Mouse (Mus musculus) heart, postnatal 0 days (tissue): ENCODE results near the gene Ccdc85b. TPM values are rescaled to one million over a fixed set of nuclear protein-coding genes. Genes with fewer than 3 reads are reported as not detected.

Experiments
- ATAC-seq: fragments of 200-750 bp; cut with Nextera tagmentation; 2 replicates; pipeline ENCODE4 v1.8.0; 2017; ENCODE audit warnings: low read depth, moderate number of reproducible peaks, moderate library complexity; ENCODE audit not compliant: insufficient read depth
- DNase-seq: peaks from one replicate; pipeline ENCODE4 v3.0.0-alpha.2; 2016; ENCODE audit warnings: low spot score
- H3K27ac ChIP-seq: fragments of 300-500 bp; sonication (generic); 2 replicates; pipeline ENCODE4 v1.5.1; 2014; ENCODE audit warnings: low read depth, mild to moderate bottlenecking
- H3K27me3 ChIP-seq: fragments of 300-500 bp; sonication (generic); 2 replicates; pipeline ENCODE4 v1.6.1; 2014; ENCODE audit warnings: low read length, mixed read lengths; ENCODE audit not compliant: control insufficient read depth, insufficient read depth
- H3K36me3 ChIP-seq: fragments of 300-500 bp; sonication (generic); replicated peaks from 2 replicates; pipeline ENCODE4 v1.6.1; 2014; ENCODE audit warnings: low read length, mixed read lengths; ENCODE audit not compliant: control insufficient read depth, insufficient read depth
- H3K4me1 ChIP-seq: fragments of 300-500 bp; sonication (generic); 2 replicates; pipeline ENCODE4 v1.6.1; 2014; ENCODE audit warnings: antibody characterized with exemption; ENCODE audit not compliant: control insufficient read depth, insufficient read depth
- H3K4me2 ChIP-seq: fragments of 300-500 bp; sonication (generic); 2 replicates; pipeline ENCODE4 v1.6.1; 2014; ENCODE audit warnings: low read depth, mild to moderate bottlenecking, low read length, moderate library complexity
- H3K4me3 ChIP-seq: fragments of 300-500 bp; sonication (generic); 2 replicates; pipeline ENCODE4 v1.5.1; 2014; ENCODE audit warnings: low read depth, low read length
- H3K9ac ChIP-seq: fragments of 300-500 bp; sonication (generic); replicated peaks from 2 replicates; pipeline ENCODE4 v1.6.1; 2014; ENCODE audit warnings: low read depth, low read length, mixed read lengths
- H3K9me3 ChIP-seq: fragments of 300-500 bp; sonication (generic); replicated peaks from 2 replicates; pipeline ENCODE4 v1.6.1; 2016; ENCODE audit warnings: low read length; ENCODE audit not compliant: control insufficient read depth
- CTCF ChIP-seq: IDR thresholded peaks from 2 replicates; pipeline ENCODE4 v1.5.1; 2016; ENCODE audit warnings: antibody characterized with exemption, control low read depth, low read depth
- EP300 ChIP-seq: IDR thresholded peaks from 2 replicates; pipeline ENCODE4 v1.6.1; 2016; ENCODE audit warnings: antibody characterized with exemption, low read depth
- WGBS: fragments of 180-500 bp; shearing (Covaris S2); extraction: QIAGEN DNeasy Blood & Tissue Kit; methylation state at CpG from one replicate; pipeline ENCODE4 v1.1.7; 2014; 5-methylcytosine and 5-hydroxymethylcytosine counted together
- polyA plus RNA-seq: library from polyadenylated mRNA; unstranded; fragments of >200 nt; fragmentation: Nextera tagmentation; extraction: Ambion mirVana; gene quantifications from 2 replicates; pipeline ENCODE4 v1.2.1, GENCODE M21; 2015
- total RNA-seq: library from RNA; depleted of rRNA; stranded (reverse); fragments of >200 nt; gene quantifications from 2 replicates; pipeline ENCODE4 v1.2.3, GENCODE M21; 2014; ENCODE audit warnings: low replicate concordance

Gene Ccdc85b
- total and polyA plus RNA-seq, 2 experiments from 2014 or later = 9.2 to 10.6 TPM

DNA sequence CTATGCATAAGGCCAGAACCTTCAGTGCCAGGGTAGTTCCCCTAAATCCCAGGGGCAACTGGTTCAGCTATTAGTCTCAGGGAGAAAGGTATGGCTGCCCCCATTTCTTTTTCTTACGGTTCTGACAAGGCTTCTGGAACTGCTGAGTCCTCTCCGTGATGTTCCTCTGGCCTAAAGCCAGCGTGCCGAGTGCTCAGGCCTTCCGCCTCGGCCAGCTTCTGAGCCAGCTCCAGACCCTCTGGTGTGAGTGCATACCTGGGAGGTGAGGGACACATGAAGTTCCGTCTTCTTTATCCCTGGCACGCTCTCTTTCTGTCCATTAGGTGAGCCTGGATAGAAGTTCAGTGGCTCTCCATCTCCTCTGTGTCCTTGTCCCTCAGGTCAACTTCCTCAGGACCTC lies 27.7 kb upstream of the Ccdc85b start:
- WGBS = 71% methylated on average over 8 of the region's 8 CpGs
- H3K9ac ChIP-seq = no peak overlapping the region
- no peaks in the 10 kb centered on the region for H3K27me3 ChIP-seq
- H3K4me3 ChIP-seq = no peak overlapping the region
- no peak for DNase-seq
- peaks cover 12% of the 10 kb centered on the region; the same call in 1 of the 2 replicates for H3K4me1 ChIP-seq
- no peak for TF ChIP-seq CTCF
- no peak for TF ChIP-seq EP300
- H3K4me2 ChIP-seq = no peak overlapping the region
- no peak overlapping the region for H3K27ac ChIP-seq
- H3K36me3 ChIP-seq = peaks cover 60% of the 10 kb centered on the region
- H3K9me3 ChIP-seq = no peaks in the 10 kb centered on the region
- ATAC-seq = no peak

DNA sequence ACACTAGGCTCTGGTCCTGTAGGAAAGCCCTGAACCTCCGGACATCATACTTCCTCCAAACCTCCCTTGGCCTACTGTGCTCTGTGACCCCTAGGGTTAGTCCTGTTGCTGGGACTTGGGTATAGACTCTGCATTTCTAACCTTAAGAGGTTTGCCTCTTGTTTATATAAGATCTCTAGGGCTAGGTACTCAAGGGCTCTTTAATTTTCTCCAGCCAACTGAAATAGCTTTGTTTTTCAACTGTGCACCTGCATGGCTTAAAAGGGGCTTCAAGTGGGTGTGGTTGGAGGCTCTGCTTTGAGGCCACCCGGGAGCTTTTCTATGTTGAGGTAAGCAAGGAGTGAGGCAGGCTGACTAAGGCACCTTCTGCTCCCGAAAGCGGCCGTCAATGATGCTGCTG lies 26.8 kb upstream of the Ccdc85b start:
- peaks cover 12% of the 10 kb centered on the region; the same call in 1 of the 2 replicates for H3K4me1 ChIP-seq
- H3K9me3 ChIP-seq = no peaks in the 10 kb centered on the region
- no peak overlapping the region for H3K4me3 ChIP-seq
- H3K36me3 ChIP-seq = peaks cover 68% of the 10 kb centered on the region
- no peak overlapping the region for H3K4me2 ChIP-seq
- no peak overlapping the region for H3K9ac ChIP-seq
- H3K27me3 ChIP-seq = no peaks in the 10 kb centered on the region
- 83% methylated on average over 5 of the region's 5 CpGs for WGBS
- no peak for ATAC-seq
- no peak overlapping the region for H3K27ac ChIP-seq
- TF ChIP-seq CTCF = no peak
- TF ChIP-seq EP300 = no peak
- DNase-seq = no peak

DNA sequence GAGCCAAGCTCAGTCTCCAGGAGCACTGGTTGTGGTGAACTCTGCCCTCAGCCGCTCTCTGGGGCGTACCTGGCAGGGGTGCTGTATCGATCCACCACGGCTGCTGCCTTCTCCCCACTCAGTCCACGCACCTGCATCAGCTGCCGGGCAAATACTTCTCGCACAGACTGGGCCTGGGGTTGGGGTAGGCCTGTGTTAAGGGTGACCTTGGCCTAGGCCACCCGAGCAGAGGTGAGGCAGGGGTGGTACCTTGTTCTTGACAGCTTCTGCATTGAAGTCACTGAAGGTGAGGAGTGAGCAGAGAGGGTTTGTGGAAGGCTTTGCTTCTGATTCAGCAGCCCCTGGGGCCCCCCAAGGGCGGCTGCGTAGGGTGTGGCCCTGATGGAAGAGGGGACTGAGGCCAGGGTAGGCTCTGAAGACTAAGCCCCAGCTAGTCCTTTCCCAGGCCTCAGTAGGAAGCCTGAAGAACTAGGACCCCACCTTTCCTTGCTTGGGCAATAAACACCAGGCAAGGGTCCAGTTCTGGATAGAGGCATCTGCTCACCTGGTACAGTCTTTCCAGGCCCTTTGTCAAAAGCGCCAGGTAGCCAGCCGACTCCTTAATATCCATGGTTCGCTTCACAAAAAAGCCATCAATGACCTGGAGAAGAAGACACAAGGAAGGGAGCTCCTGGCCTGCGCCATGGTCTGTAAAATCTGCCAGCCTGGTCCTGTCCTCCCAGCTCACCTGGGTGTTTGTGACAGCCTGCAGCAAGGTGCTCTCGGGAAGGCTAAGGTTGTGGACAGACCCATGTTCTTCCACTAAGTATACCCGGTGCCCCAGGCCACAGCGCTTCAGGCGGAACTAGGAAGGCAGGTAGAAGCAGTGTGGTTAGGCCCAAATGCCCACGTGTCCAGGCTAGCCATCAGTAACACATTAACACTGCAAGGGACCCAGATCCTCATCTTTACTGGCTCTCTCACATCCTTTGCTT lies 26.0 kb upstream of the Ccdc85b start:
- no peaks in the 10 kb centered on the region for H3K9me3 ChIP-seq
- no peak overlapping the region for H3K27ac ChIP-seq
- TF ChIP-seq CTCF (no peak), EP300 (no peak)
- no peaks in the 10 kb centered on the region for H3K27me3 ChIP-seq
- no peak for DNase-seq
- no peak overlapping the region for H3K9ac ChIP-seq
- ATAC-seq = no peak
- H3K4me3 ChIP-seq = no peak overlapping the region
- H3K4me1 ChIP-seq = peaks cover 9% of the 10 kb centered on the region; the same call in 1 of the 2 replicates
- no peak overlapping the region for H3K4me2 ChIP-seq
- 92% methylated on average over 19 of the region's 19 CpGs for WGBS
- peaks cover 68% of the 10 kb centered on the region for H3K36me3 ChIP-seq

DNA sequence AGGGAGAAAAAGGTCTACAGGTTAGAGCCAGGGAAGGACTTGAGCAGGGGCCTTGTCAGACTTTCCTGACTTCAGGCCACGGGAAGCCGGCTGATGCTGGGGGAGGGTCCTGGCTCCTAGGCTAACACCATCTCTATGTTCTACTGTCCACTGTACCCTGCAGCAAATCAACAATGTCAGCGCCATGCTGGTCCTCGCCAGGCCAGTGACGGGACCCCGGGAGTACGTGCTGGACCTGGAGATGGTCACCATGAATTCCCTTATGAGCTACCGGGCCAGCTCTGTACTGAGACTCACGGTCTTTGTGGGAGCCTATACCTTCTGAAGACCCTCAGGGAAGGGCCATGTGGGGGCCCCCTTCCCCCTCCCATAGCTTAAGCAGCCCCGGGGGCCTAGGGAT lies 23.7 kb upstream of the Ccdc85b start:
- Histone ChIP-seq H3K4me3 (no peak overlapping the region), H3K4me1 (no peaks in the 10 kb centered on the region), H3K27me3 (no peaks in the 10 kb centered on the region), H3K9me3 (no peaks in the 10 kb centered on the region), H3K4me2 (no peak overlapping the region), H3K27ac (no peak overlapping the region), H3K36me3 (peaks cover 73% of the 10 kb centered on the region), H3K9ac (no peak overlapping the region)
- DNase-seq (no peak), ATAC-seq (no peak)
- no peak for TF ChIP-seq CTCF
- TF ChIP-seq EP300 = no peak
- 92% methylated on average over 10 of the region's 10 CpGs for WGBS

GRCm38 (mm10) chr19:5480016-5480415 lies 22.3 kb upstream of the Ccdc85b start:
- ATAC-seq = no peak
- H3K4me1 ChIP-seq = no peaks in the 10 kb centered on the region
- no peaks in the 10 kb centered on the region for H3K9me3 ChIP-seq
- no peak overlapping the region for H3K4me2 ChIP-seq
- peaks cover 59% of the 10 kb centered on the region for H3K36me3 ChIP-seq
- WGBS = 84% methylated on average over 10 of the region's 10 CpGs
- no peak overlapping the region for H3K27ac ChIP-seq
- TF ChIP-seq CTCF (no peak), EP300 (no peak)
- H3K9ac ChIP-seq = no peak overlapping the region
- H3K27me3 ChIP-seq = no peaks in the 10 kb centered on the region
- DNase-seq = no peak
- no peak overlapping the region for H3K4me3 ChIP-seq
